Mouse (Mus musculus): ENCODE measurements at regions not wholly inside any gene's neighbourhood (a gene's known extent, or its start where the extent isn't known, plus 50 kb on each side); places are given as distances from the start of the nearest gene placed in this dataset.

DNA sequence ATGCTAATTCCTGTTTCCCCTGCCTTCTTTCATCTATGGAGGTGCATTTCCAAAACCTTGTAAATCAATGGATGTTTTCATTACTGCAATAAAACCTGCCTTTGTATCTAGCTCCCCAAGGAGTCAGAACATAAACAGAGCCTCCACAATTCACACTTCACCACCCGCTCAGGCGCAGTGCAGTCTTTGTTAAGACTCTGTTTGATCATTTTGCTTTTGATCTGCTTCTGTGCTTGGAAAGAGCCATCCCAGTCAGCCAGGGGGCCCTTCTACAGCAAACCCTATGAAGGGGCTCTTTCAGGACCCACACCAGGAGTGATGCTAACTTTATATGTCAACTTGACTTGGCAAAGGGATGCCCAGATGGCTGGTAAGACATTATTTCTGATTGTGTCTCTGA lies 86.7 kb upstream of the Ptprm start:
- DNase-seq (ENCODE audit: low spot score) (no peak), ATAC-seq (no peak)
- WGBS: 55% methylated on average over 2 of the region's 2 CpGs
- no peaks in the 10 kb centered on the region for H3K4me1 ChIP-seq (ENCODE audit: insufficient read depth, low read length)
- H3K4me3 ChIP-seq (ENCODE audit: low read length): no peak overlapping the region
- TF ChIP-seq CTCF (IDR thresholded peaks at IDR 0.05; ENCODE audit: low read depth): no peak
- H3K9me3 ChIP-seq (ENCODE audit: low read length): no peaks in the 10 kb centered on the region
- no peaks in the 10 kb centered on the region for H3K36me3 ChIP-seq (ENCODE audit: insufficient read depth, low read length)
- H3K27ac ChIP-seq: no peak overlapping the region
- no peak overlapping the region for H3K4me2 ChIP-seq (ENCODE audit: low read depth, low read length)
- H3K9ac ChIP-seq (replicated peaks; ENCODE audit: low read length): no peak overlapping the region
- no peaks in the 10 kb centered on the region for H3K27me3 ChIP-seq (ENCODE audit: insufficient read depth, low read length)

DNA sequence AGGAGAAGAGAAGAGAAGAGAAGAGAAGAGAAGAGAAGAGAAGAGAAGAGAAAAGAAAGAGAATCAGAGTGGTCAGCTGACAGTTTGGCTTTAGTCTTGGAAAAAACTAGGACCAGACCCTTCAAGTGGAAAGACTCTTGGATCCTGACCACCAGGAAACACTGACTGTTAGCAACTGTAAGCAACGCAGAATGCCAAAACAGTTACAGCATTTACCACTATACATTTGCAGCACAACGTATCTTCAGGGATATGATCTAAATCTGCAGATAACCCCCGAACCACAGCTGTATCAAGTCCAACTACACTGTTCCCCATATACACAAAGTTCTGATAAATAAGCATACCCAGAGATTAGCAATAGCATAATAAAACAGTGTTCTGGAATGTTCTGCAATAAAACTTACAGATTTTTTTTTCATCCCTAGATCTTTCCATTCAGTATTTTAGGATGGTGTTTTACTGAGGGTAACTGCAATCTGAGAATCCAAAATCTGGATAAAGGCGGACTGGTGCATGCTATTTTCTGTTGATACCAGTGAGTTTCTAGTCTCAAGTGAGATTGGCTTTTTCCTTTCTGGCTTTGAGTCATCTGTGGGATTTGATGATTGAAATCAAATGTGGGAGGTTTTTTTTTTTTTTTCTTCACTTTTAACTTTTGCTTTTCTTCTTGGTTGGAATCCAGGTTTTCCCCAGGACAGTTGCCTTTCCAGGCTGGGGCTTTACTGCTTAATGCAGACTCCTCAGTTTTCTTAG lies 65.9 kb upstream of the Ptprm start:
- TF ChIP-seq CTCF (IDR thresholded peaks at IDR 0.05; ENCODE audit: low read depth): no peak
- no peak for DNase-seq (ENCODE audit: low spot score)
- no peak overlapping the region for H3K4me3 ChIP-seq (ENCODE audit: low read length)
- H3K4me2 ChIP-seq (ENCODE audit: low read depth, low read length): no peak overlapping the region
- no peaks in the 10 kb centered on the region for H3K9me3 ChIP-seq (ENCODE audit: low read length)
- no peak overlapping the region for H3K9ac ChIP-seq (replicated peaks; ENCODE audit: low read length)
- H3K36me3 ChIP-seq (ENCODE audit: insufficient read depth, low read length): no peaks in the 10 kb centered on the region
- WGBS: 89% methylated on average over 4 of the region's 4 CpGs
- no peak overlapping the region for H3K27ac ChIP-seq
- ATAC-seq: no peak
- no peaks in the 10 kb centered on the region for H3K4me1 ChIP-seq (ENCODE audit: insufficient read depth, low read length)
- H3K27me3 ChIP-seq (ENCODE audit: insufficient read depth, low read length): no peaks in the 10 kb centered on the region

DNA sequence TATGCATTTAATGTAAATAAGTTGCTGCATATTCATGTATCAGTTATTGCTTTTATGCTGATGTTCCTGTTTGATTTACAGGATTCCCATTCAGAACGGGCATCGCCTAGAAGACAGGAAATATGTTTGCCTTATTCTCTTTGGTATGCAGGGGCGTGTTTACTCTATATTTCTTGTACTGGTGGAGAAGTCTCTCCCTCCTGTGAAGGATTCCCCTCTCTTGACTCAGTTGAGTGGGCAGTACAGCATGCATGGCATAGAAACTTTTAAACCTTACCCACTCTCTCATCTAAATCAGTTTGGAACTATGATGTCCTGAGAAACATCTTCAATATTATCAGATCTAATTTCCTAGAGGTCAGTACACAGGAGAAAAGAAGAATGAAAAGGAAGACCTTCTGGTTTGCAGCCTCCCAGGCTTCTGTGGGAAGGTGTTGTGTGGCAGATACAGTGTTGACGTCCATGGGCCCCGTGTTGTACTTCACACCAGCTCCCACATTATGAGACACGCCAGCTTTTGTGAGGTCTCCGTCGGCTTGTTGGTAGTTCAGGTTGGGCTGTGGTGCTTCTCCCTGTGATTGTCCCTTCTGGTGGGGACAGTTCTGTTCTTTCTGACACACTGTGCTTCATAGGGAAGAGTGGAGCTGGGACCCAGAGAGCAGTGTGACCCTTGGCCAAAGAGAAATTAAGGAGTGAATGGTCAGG lies 58.4 kb upstream of the Ptprm start:
- ATAC-seq (no peak), DNase-seq (ENCODE audit: low spot score) (no peak)
- 90% methylated on average over 8 of the region's 8 CpGs for WGBS
- Histone ChIP-seq H3K4me1 (ENCODE audit: insufficient read depth, low read length) (no peaks in the 10 kb centered on the region), H3K36me3 (ENCODE audit: insufficient read depth, low read length) (no peaks in the 10 kb centered on the region), H3K27me3 (ENCODE audit: insufficient read depth, low read length) (no peaks in the 10 kb centered on the region), H3K4me3 (ENCODE audit: low read length) (no peak overlapping the region), H3K9me3 (ENCODE audit: low read length) (no peaks in the 10 kb centered on the region), H3K4me2 (ENCODE audit: low read depth, low read length) (no peak overlapping the region), H3K9ac (replicated peaks; ENCODE audit: low read length) (no peak overlapping the region), H3K27ac (no peak overlapping the region)
- TF ChIP-seq CTCF (IDR thresholded peaks at IDR 0.05; ENCODE audit: low read depth): no peak

DNA sequence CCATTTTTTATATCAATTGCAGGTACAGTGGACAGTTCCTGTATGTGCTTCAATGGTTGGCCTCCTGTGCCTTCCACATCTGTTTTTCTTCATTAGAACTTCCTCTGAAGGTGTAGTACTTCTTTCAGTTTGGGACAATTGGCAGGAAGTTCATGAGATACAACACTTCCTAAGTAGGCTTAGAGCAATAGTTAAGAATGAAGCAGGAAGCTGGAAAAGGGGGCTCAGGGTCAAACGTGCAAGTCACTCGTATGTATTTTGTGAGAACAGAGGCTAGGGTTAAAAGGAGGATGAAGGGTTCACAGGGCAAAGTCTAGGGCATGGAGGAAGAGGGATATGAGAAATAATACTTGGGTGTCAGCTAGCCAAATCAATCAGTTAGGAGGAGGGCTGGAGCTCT lies 55.7 kb upstream of the Ptprm start:
- DNase-seq (ENCODE audit: low spot score): no peak
- H3K27me3 ChIP-seq (ENCODE audit: insufficient read depth, low read length): no peaks in the 10 kb centered on the region
- no peak for TF ChIP-seq CTCF (IDR thresholded peaks at IDR 0.05; ENCODE audit: low read depth)
- no peaks in the 10 kb centered on the region for H3K4me1 ChIP-seq (ENCODE audit: insufficient read depth, low read length)
- no peak for ATAC-seq
- H3K9ac ChIP-seq (replicated peaks; ENCODE audit: low read length): no peak overlapping the region
- 86% methylated on average over 2 of the region's 2 CpGs for WGBS
- H3K9me3 ChIP-seq (ENCODE audit: low read length): no peaks in the 10 kb centered on the region
- no peak overlapping the region for H3K4me2 ChIP-seq (ENCODE audit: low read depth, low read length)
- no peak overlapping the region for H3K4me3 ChIP-seq (ENCODE audit: low read length)
- H3K27ac ChIP-seq: no peak overlapping the region
- H3K36me3 ChIP-seq (ENCODE audit: insufficient read depth, low read length): no peaks in the 10 kb centered on the region

DNA sequence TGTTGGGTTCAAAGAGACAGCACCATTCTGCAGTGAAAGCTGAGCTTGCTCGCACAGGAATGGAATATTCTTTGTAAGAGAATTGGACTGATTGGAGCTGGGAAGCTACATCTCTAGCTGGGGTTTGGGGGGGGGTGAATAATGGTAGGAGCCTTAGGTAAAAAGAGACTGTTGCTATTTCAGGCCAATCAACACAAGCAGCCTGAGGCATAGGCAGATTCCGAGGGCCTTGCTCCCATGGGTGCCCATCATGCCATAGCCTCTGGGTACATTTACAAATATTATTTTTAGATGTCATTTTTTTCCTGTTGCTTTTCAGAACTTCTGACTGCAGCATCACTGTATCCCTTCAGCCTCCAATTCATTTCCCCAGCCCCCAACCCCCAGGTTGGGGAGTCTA lies 51.7 kb upstream of the Ptprm start:
- Histone ChIP-seq H3K4me1 (ENCODE audit: insufficient read depth, low read length) (no peaks in the 10 kb centered on the region), H3K9me3 (ENCODE audit: low read length) (no peaks in the 10 kb centered on the region)
- WGBS: 81% methylated on average over 2 of the region's 2 CpGs

More for the DNA sequence above, 51.7 kb upstream of the Ptprm start:
- no peak overlapping the region for H3K4me2 ChIP-seq (ENCODE audit: low read depth, low read length)
- no peak for TF ChIP-seq CTCF (IDR thresholded peaks at IDR 0.05; ENCODE audit: low read depth)
- no peak overlapping the region for H3K9ac ChIP-seq (replicated peaks; ENCODE audit: low read length)
- no peaks in the 10 kb centered on the region for H3K36me3 ChIP-seq (ENCODE audit: insufficient read depth, low read length)
- no peaks in the 10 kb centered on the region for H3K27me3 ChIP-seq (ENCODE audit: insufficient read depth, low read length)
- DNase-seq (ENCODE audit: low spot score) (no peak), ATAC-seq (no peak)
- H3K4me3 ChIP-seq (ENCODE audit: low read length): no peak overlapping the region
- H3K27ac ChIP-seq: no peak overlapping the region
